Mouse (Mus musculus): ENCODE results near the gene Trpc7. TPM values are rescaled to one million over a fixed set of nuclear protein-coding genes. Genes with fewer than 3 reads are reported as not detected.

Trpc7 gene
- total RNA-seq, 1 experiment from 2014 or later: not detected

- no peak for ATAC-seq (ENCODE audit: extremely low read depth, insufficient number of reproducible peaks, low FRiP score, poor library complexity, severe bottlenecking)
Measured at GRCm38 (mm10) chr13:56797459-56797858, 98.3 kb downstream of the Trpc7 start.

- no peak for ATAC-seq (ENCODE audit: extremely low read depth, insufficient number of reproducible peaks, low FRiP score, poor library complexity, severe bottlenecking)
Measured at GRCm38 (mm10) chr13:56795501-56795900, 100.3 kb downstream of the Trpc7 start.

GRCm38 (mm10) chr13:56794441-56794840 is 101.4 kb downstream of the Trpc7 start:
- ATAC-seq (ENCODE audit: extremely low read depth, insufficient number of reproducible peaks, low FRiP score, poor library complexity, severe bottlenecking): no peak

GRCm38 (mm10) chr13:56792844-56793243 is 102.9 kb downstream of the Trpc7 start:
- ATAC-seq (ENCODE audit: extremely low read depth, insufficient number of reproducible peaks, low FRiP score, poor library complexity, severe bottlenecking): no peak

GRCm38 (mm10) chr13:56790683-56791082 is 105.1 kb downstream of the Trpc7 start:
- ATAC-seq (ENCODE audit: extremely low read depth, insufficient number of reproducible peaks, low FRiP score, poor library complexity, severe bottlenecking): no peak

GRCm38 (mm10) chr13:56782621-56783020 is 113.2 kb downstream of the Trpc7 start:
- ATAC-seq (ENCODE audit: extremely low read depth, insufficient number of reproducible peaks, low FRiP score, poor library complexity, severe bottlenecking): no peak

GRCm38 (mm10) chr13:56781697-56782096 is 114.1 kb downstream of the Trpc7 start:
- no peak for ATAC-seq (ENCODE audit: extremely low read depth, insufficient number of reproducible peaks, low FRiP score, poor library complexity, severe bottlenecking)

GRCm38 (mm10) chr13:56780746-56781469 is 114.9 kb downstream of the Trpc7 start:
- no peak for ATAC-seq (ENCODE audit: extremely low read depth, insufficient number of reproducible peaks, low FRiP score, poor library complexity, severe bottlenecking)

GRCm38 (mm10) chr13:56774304-56774703 is 121.5 kb downstream of the Trpc7 start:
- ATAC-seq (ENCODE audit: extremely low read depth, insufficient number of reproducible peaks, low FRiP score, poor library complexity, severe bottlenecking): no peak

- no peak for ATAC-seq (ENCODE audit: extremely low read depth, insufficient number of reproducible peaks, low FRiP score, poor library complexity, severe bottlenecking)
Measured at GRCm38 (mm10) chr13:56773262-56773870, 122.4 kb downstream of the Trpc7 start.

- no peak for ATAC-seq (ENCODE audit: extremely low read depth, insufficient number of reproducible peaks, low FRiP score, poor library complexity, severe bottlenecking)
Measured at GRCm38 (mm10) chr13:56772592-56772991, 123.2 kb downstream of the Trpc7 start.

GRCm38 (mm10) chr13:56770786-56771185 is 125.0 kb downstream of the Trpc7 start:
- ATAC-seq (ENCODE audit: extremely low read depth, insufficient number of reproducible peaks, low FRiP score, poor library complexity, severe bottlenecking): no peak

GRCm38 (mm10) chr13:56770136-56770578 is 125.6 kb downstream of the Trpc7 start:
- ATAC-seq (ENCODE audit: extremely low read depth, insufficient number of reproducible peaks, low FRiP score, poor library complexity, severe bottlenecking): no peak

- ATAC-seq (ENCODE audit: extremely low read depth, insufficient number of reproducible peaks, low FRiP score, poor library complexity, severe bottlenecking): no peak
Measured at GRCm38 (mm10) chr13:56769431-56769830, 126.4 kb downstream of the Trpc7 start.

- no peak for ATAC-seq (ENCODE audit: extremely low read depth, insufficient number of reproducible peaks, low FRiP score, poor library complexity, severe bottlenecking)
Measured at GRCm38 (mm10) chr13:56766211-56766610, 129.6 kb downstream of the Trpc7 start.

GRCm38 (mm10) chr13:56765284-56766032 is 130.3 kb downstream of the Trpc7 start:
- ATAC-seq (ENCODE audit: extremely low read depth, insufficient number of reproducible peaks, low FRiP score, poor library complexity, severe bottlenecking): no peak

- no peak for ATAC-seq (ENCODE audit: extremely low read depth, insufficient number of reproducible peaks, low FRiP score, poor library complexity, severe bottlenecking)
Measured at GRCm38 (mm10) chr13:56762446-56763229, 133.2 kb downstream of the Trpc7 start.

- ATAC-seq (ENCODE audit: extremely low read depth, insufficient number of reproducible peaks, low FRiP score, poor library complexity, severe bottlenecking): 0 out of 2 replicates have a peak, but pooled peaks have one; percentile 16
Measured at GRCm38 (mm10) chr13:56758492-56758891, 137.3 kb downstream of the Trpc7 start.

- no peak for ATAC-seq (ENCODE audit: extremely low read depth, insufficient number of reproducible peaks, low FRiP score, poor library complexity, severe bottlenecking)
Measured at GRCm38 (mm10) chr13:56757201-56757600, 138.6 kb downstream of the Trpc7 start.

All from neutrophil, adult 5-6 weeks (primary cell).